In genomic region chr7:28301616-28302433, GRCm38 (mm10) we compare ENCODE assay signal across 8 mouse cellular contexts. TPM values are rescaled to one million over a fixed set of nuclear protein-coding genes. Genes with fewer than 3 reads are reported as not detected.
DNase-seq lines count a peak whose midpoint lies in the region; ATAC-seq lines count a peak whose summit lies in the region.

TSS of gene Dll3 (minus strand) at chr7:28302238.

- peak within 1 kb of the TSS; percentile 66 for H3K4me2 ChIP-seq in heart, embryonic 16.5 days (ENCODE audit: low read depth, low read length)

- peak within 1 kb of the TSS; percentile 44; the same call in 1 of the 2 replicates for H3K9ac ChIP-seq in heart, embryonic 16.5 days (ENCODE audit: low read length)

- peaks cover 32% of the 10 kb centered on the region for H3K4me1 ChIP-seq in embryonic facial prominence, embryonic 10.5 days
- peaks cover 6% of the 10 kb centered on the region; the same call in 1 of the 2 replicates for H3K4me1 ChIP-seq in heart, embryonic 16.5 days (ENCODE audit: control insufficient read depth, insufficient read depth, low read length)

- peaks cover 25% of the 10 kb centered on the region for H3K36me3 ChIP-seq in embryonic facial prominence, embryonic 10.5 days (replicated peaks)
- peaks cover 16% of the 10 kb centered on the region for H3K36me3 ChIP-seq in heart, embryonic 16.5 days (ENCODE audit: control insufficient read depth, insufficient read depth)

- ATAC-seq in heart, embryonic 16.5 days (replicated peaks; ENCODE audit: extremely low read depth, insufficient read depth, low FRiP score): 0 out of 2 replicates have a peak, but pooled peaks have one; percentile 49

- WGBS in embryonic facial prominence, embryonic 10.5 days: 1% methylated on average over 30 of the region's 30 CpGs
- 2% methylated on average over 30 of the region's 30 CpGs for WGBS in heart, embryonic 16.5 days

- DNase-seq in A20 (ENCODE audit: low read depth, low spot score) (peak; percentile 78), ES-CJ7 (ENCODE audit: low read depth, low spot score) (peak; percentile 60)
- DNase-seq in embryonic facial prominence, embryonic 10.5 days (ENCODE audit: low spot score): peak; percentile 82
- DNase-seq in kidney, postnatal 25 days: peak; percentile 62 to 70
- peak; percentile 64 for DNase-seq in lung, postnatal 14 days
- DNase-seq in right cerebral cortex, postnatal 14 days: peak; percentile 49
- DNase-seq in urinary bladder, postnatal 10 days (ENCODE audit: low spot score): no peak

- peaks cover 70% of the 10 kb centered on the region for H3K27me3 ChIP-seq in embryonic facial prominence, embryonic 10.5 days (replicated peaks; ENCODE audit: low read depth, poor library complexity, severe bottlenecking)
- peaks cover 55% of the 10 kb centered on the region for H3K27me3 ChIP-seq in heart, embryonic 16.5 days (ENCODE audit: control insufficient read depth, insufficient read depth, low read length)

- H3K9me3 ChIP-seq in embryonic facial prominence, embryonic 10.5 days: no peaks in the 10 kb centered on the region
- H3K9me3 ChIP-seq in heart, embryonic 16.5 days (replicated peaks; ENCODE audit: control insufficient read depth, low read length): no peaks in the 10 kb centered on the region

- peak within 1 kb of the TSS; percentile 76 for H3K27ac ChIP-seq in embryonic facial prominence, embryonic 10.5 days (replicated peaks)
- no peak within 1 kb of the TSS for H3K27ac ChIP-seq in heart, embryonic 16.5 days (ENCODE audit: low read length)

- H3K4me3 ChIP-seq in embryonic facial prominence, embryonic 10.5 days: peak within 1 kb of the TSS; percentile 53
- H3K4me3 ChIP-seq in heart, embryonic 16.5 days (ENCODE audit: low read length): peak within 1 kb of the TSS; percentile 36

RNA-seq across cellular contexts. Expression of gene Dll3, which starts in this region (rescaled TPM):
- polyA plus RNA-seq in embryonic facial prominence, embryonic 10.5 days (2016; fragmentation: Nextera tagmentation; extraction: Ambion mirVana): 7.3 and 13.9 TPM in 2 replicates
- polyA plus RNA-seq in heart, embryonic 16.5 days (2015; fragmentation: Nextera tagmentation; extraction: Ambion mirVana): 0.16 and 0.17 TPM in 2 replicates

Comparison
In these comparisons a context has a peak if more than half of its experiments do, and no peak if none do; other contexts are left out.
1. Peak in ATAC-seq, H3K4me3 ChIP-seq, H3K9ac ChIP-seq and H3K4me2 ChIP-seq in heart, embryonic 16.5 days; RNA of the gene not detected or under 1 TPM.